Mouse (Mus musculus) spleen, adult 18-20 months (tissue): ENCODE measurements around the gene Tbc1d22a.

ENCODE experiments used
- DNase-seq, 2 experiments: peaks; one replicate each; pipeline ENCODE4 v3.0.0; 2022; ENCODE audit warnings: mixed read lengths in 2 of 2

Gene Tbc1d22a

DNA sequence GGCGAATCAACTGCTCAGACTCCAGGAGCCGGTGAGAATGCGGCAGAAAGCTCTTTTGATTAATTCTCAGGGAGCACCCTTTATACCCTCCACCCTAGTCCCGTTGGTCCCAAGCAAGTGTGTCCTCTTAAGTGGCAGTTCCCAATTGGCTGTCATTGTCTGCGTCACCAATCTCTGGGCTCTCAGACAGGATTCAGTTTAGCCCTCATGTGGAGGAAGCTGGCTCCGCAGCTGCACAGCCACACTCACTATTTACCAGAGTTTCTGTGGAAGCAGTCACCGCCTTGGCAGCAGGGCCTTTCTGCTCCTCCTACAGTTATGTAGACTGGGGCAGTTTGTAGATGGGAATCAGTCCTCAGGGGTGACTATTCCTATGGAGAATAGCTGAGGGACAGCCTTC, 256.9 kb downstream of the Tbc1d22a start:
- DNase-seq, result no peak

DNA sequence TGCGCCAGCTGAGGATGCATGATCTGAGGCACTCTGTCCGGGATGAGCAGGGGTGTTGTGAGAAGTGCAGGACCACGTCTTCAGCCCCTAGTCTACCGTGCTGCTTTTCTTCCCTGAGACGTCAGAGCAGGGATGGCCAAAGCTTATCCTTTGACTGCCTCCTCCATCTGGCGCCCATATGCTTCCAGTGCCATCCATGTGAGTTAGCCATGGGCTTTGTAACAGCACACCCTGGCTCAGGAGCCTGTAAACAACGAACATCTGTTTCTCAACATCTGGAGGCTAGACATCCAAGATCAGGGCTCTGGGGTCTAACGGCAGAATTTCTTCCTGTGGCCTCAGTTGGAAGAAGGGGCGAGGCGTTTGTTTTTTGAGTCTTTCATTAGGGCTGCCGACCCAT, 259.2 kb downstream of the Tbc1d22a start:
- DNase-seq, result no peak

DNA sequence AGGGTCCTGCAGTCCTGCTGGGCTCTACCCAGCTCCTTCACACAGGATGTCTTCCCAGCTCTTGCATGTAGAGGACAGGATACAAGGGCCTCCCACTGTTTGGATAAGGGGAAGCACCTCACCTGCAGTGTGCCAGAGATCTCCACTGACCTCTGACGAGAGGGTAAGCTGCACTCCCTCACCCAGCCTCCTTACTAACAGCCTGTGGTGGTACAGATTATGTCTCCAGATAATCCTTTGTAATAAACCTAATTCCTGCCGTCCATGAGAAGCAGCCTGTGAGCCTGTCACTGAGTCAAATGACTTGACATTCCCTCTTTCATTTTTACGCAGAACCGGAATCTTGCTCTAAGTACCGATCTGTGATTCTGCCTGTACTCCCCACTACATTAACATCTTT, 260.7 kb downstream of the Tbc1d22a start:
- DNase-seq, result no peak

DNA sequence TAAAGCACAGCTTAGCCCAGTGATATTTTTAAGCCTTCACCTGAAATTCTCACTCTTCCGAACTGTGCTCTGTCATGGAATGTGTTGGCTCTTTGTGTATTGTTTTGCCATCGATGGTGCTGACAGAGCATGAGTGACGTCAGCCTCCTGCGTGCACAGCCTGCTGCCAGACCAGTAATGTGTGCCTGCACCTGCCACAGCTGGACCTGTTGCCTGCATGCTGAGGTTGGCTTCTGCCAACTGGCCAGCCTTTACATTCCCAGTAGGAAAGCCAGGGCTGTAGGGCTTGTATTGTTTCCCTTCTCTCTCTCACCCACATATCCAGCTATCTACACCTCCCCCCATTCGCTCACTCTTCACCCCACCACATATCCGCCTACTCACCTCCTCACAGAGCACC, 262.2 kb downstream of the Tbc1d22a start:
- no peak for DNase-seq

DNA sequence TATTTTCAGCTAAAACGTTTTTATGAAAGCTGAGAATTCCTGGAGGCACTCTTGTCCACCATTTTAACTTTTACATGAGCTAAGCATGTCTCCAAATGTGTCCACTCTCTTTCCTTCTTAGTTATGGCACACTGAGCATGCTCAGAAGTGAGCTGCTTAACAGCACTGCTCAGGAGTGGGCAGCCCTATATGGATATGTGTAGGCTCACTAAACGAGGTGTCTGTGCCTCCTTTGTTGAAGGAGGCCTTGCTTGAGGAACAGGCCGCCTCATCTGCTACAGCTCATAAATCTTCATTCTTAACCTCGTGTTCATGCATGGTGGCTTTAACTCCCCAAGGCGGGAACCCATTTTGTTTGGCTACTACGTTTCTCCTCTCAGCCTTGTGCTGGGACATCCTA, 262.8 kb downstream of the Tbc1d22a start:
- no peak for DNase-seq

DNA sequence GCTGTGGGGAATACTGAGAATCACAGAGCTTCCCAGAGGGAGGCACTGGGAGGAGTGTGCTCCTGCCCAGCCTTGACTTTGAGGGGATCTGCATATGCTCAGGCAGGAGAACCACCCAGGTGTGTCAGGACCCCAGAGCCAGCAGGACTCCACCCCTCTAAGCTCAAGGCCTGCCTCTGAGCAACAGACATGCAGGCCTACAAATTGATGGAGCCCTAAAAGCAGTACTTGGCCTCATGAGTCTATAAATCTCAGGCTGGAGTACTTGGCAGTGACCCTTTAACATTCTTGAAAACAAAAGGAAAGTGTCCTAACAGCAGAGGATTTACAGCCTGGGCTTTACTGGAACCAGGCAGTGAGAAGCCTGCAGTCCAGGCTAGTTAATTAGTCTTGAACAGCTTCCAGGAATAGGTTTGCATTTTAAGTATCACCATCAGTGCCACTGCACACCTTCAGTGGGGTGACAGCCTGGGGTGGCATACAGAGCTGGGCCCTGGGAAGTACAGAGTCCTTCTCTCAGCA, 263.3 kb downstream of the Tbc1d22a start:
- no peak for DNase-seq

DNA sequence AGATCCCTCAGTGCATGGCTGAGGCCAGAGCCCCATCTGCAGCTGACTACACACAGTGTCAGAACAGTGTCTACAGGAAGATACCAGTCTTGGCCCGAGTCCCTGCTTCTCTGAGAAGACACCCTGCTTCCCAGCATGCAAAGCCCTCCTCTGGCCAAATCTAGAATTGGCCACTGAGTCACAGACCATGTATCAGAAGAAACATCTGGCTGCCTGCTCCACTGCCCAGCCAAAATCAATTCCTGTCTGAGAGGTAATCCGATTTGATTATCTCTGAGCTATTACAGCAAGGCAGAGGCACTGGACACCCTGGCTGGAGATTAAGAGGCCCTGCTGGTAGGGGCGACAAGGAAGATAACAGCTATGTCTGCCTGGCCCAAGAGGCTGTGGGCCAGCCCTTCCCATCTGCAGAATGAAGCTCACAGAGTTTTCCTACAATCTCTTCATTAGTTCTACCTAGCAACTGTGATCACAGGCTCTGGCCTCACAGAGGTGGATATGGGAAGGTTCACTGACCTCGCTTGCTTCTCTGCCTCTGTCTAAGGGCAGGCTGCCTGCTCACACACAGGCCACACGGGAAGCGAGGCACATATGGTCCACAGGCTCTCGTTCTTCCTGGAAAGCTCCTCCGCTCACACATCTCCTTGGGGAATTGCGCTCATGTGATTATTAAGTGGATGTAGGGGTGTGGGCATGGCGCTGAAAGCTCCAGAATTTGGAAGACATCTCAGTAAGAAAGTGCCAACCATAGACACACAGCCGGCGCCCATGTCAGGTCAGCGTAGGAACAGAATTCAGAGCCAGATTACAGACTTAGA, 264.6 kb downstream of the Tbc1d22a start:
- no peak for DNase-seq

DNA sequence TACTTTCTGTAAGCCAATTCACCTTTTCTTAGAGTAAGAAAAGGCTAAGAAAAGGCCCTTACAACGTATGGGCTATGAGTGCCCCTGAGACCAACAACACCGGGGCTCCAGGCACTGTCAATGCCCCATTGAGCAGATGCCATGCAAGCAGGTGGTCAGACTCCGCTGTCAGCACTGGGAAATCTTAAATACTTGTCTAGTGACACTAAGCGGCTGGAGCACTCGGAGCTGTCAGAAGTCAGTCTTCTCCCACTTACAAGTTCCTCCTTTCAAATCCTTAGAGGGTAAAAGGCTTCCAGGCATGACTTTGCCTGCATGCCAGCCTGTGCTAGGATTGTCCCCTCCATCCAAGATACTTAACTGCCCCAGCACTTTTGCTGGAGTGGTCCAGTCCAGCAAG, 268.1 kb downstream of the Tbc1d22a start:
- no peak for DNase-seq

DNA sequence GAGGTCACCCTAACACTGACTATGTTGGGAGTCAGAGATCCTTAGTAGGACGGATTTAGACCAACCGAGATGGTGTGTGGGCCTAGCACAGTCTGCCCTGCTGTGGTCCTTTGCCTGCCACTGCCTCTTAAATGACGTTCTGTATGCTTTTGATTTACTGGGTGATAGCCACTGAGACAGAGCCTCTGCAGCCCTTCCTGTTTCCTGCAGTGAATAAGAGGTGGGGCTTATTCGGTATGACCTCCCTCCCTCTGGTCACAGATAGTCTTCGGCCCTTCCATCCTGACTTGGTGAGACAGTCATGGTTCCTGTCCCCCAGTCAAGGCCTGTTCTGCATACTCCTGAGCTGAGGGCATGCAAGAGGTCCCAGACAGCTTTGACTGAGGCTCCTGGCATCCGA, 271.6 kb downstream of the Tbc1d22a start:
- DNase-seq, result no peak

DNA sequence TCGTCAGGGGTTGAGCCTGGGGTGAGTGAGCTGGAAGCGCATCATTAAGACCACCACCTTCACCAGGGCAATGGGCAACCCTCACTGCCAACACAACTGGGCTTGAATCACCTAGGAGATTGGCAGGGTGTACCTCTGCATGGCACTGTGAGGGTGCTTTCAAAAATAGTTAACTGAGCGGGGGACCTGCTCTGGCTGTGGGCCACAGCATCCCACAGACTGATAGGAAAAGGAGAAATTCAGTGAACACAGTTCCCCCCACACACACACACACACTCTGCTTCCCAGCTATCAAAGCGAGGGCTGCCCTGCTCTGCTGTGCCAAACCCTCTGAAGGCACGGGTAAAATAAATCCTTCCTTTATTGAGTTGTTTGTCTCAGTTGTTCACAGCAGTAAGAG, 273.1 kb downstream of the Tbc1d22a start:
- DNase-seq, result no peak

DNA sequence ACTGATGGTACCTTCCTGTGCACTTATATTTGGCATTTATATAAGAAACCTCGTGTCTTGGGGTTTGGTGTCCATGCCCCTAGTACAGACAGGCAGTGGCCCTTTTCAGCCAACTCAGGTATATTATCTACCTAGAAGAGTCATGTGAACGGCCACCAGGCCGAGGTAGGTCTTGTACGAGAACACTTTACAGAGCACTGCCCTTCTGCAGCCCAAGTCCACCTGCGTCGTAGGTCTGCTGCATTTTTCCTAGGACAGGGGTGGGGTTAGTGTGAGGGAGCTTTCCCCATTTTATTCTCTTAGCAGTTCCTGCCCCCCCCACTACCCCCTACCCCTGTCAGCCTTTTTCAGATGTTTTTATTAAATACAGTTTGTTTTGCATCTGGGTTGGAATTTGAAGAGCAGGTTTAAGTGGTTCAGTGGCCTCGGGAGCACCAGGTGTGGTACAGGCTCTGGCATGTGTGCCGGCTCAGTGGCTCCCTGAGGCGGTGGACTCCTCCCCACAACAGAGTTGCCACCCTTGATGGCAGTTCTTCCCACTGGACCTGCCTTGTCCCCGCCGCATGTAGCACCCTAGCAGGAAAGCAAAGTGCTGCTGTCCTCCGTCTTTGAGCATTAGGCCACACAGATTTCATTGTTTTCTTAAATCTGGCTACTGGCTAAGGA, 277.3 kb downstream of the Tbc1d22a start:
- DNase-seq, result no peak

DNA sequence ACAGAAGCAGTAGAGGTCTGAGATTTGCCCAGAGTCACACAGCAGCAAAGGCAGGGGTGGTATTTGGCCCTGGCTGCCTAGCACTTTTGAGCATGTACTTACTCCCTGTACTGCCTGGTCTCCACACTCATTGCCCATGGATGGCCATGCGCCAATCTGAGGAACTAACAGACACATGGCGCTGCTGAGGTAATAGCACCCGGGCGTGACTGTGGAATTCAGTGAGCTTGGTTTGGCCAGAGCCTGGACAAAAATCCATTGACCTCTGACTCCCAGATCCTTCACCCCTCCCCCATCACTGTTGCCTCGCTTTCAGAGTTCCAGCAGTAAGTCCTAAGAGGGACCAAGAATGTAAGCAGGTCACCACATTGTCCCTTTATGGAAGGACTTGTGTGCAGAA, 278.4 kb downstream of the Tbc1d22a start:
- no peak for DNase-seq

DNA sequence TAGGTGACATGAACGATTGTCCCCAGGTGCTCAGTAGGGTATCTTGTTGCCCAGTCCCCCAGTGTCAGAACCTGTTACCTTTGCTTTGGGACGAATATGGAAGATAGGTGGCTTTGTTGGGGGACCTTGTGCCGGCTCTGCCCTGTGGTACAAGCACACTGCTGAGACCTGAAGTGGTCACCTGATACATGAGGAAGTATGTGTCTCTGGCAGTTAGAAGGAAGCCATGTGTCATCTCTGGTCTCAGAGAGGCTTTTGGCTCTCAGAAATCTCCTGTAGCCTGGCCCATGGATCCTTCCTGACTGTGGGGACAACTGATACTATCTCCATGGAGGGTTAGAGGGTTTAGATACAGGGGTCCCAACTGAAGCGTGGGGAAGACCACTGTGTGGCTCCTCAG, 281.9 kb downstream of the Tbc1d22a start:
- no peak for DNase-seq

DNA sequence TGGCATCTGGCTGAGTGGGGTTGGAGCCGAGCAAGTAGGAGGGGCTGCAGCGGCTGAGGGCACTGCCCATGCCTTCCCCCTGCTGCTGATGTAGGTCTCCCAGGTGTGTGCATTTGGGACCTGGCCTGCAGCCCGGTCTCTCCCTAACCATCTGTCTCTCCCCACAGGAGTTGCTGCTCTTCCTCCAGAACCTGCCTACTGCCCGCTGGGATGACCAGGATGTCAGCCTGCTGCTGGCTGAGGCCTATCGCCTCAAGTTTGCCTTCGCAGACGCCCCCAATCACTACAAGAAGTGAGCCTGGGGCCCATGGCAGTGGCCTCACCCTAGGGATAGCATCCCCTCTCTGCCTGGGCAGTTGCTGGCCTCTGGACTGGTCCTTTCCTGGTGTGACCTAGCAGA, 282.4 kb downstream of the Tbc1d22a start:
- no peak for DNase-seq

DNA sequence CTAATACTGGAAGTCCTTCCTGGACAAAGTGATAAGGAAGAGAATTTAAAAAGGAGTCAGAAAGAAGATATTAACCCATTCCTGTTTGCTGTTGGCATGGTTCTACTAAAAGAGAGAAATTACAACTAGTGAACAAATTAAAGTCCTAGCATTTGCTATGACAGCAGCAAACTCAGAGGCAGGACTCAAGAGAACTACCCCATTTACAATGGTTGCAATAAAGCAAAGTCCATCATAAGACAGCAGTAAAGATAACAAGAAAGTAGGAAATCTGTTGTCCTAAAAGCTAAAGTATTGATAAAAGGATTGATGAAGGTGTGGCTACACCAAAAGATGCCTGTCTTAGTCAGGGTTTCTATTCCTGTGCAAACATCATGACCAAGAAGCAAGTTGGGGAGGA, 286.3 kb downstream of the Tbc1d22a start:
- DNase-seq, result no peak

DNA sequence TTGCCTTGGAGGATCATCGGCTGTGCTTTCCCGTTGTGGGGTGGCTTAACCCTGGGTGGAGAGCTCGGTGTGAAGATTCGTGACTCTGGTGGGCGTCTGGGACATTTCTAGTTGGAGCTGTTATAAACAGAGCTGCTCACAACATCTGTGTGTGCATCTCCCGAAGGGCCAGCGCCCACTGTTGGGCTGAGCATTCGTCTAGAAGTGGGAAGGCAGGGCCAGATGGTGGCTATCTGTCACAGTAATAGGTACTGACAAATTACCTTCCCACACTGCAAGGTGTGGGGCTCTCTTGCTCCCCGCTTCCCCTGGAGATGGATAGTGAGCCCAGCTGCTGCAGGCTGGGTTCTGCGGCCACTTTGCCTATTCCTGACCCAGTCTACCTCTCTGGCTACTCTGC, 289.2 kb downstream of the Tbc1d22a start:
- DNase-seq, result no peak

DNA sequence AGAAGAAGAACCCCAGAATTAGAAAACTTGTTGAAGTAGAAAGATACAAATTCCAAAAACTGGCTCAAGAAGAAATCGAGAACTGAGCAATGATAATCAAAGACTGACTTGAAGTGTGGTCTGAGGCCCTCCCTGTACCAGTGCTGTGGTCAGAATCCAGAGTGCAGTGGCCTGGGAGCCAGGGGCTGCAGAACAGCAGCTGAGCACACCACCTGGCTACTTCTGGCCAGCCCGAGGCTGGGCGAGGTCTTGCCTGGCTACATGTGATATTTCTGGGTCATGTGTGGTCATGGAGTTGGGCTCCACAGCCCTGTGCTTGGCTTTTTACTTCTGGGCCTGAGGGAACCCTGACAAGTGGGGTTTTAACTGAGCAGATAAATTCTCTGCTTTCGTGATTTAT, 292.4 kb downstream of the Tbc1d22a start:
- DNase-seq, result no peak

DNA sequence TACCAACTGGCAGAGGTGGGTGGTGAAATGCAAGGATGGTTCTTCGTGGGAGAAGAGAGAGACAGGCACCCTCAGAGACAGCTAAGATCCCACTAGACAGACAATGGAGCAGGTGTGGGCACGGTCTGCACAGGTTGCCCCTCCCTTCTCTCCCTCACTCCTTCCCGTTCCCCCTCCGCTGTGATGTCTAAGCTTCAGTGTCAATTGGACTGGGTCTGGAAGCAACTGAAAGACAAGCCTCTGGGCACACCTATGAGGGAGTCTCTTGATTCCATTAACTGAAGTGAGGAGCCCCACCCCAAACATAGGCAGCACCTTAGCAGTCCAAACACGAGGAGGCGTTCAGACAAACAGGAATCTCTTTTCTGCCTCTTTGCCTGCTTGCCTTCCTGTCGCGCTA, 293.3 kb downstream of the Tbc1d22a start:
- DNase-seq, result no peak

DNA sequence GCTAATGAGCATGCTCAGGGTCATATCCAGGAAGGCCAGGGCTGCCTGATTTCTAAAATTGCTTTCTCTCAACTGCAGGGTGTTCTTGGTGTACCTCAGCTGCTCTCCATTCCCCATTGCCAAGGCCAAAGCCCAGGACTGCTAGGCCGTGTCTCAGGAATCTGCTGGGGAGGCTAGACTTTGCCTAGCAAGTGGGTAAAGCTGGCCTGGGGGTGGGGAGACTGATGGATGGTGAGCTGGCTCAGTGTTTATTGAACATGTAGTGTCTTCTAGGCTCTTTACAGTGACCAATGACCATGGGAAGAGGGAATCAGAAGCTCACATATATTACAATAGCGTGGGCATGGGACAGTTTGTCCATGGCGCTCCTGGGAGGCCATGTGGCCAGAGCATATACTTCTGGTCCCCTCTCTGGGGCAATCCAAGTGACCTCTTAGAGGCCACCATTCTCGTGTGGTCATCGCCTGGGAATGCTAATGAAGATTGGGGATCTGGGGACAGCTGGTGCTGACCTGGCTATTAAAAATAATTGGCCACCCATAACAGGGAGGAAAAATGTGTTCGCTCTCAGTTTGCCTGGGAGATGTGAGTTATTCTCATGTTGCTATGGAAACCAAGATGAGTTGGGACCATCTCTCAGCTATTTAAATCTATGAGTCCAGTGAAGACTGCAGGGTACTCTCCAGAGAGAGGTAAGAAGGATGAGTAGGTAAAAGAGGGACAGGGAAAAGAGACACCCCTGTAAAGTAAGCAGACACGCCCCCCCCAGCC, 294.3 kb downstream of the Tbc1d22a start:
- DNase-seq, result no peak

DNA sequence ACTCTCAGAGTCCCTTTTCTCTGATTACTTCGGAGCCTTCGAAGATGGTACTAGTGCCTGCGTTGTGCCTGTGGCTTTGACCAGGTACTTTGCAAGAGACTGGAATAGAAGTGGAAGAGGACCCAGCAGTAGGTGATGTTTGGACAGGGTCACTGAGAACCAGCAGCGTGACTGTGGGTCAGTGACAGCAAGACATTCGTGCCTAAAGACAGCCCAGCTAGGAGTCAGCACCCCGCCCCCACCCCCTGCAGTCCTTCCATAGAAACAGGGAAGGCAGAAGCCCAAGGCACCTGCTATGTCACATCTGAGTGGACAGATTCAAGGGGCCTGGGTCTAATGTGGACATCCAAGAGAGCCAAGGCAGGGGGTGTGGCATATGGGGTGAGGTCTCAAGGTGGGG, 295.3 kb downstream of the Tbc1d22a start:
- no peak for DNase-seq

DNA sequence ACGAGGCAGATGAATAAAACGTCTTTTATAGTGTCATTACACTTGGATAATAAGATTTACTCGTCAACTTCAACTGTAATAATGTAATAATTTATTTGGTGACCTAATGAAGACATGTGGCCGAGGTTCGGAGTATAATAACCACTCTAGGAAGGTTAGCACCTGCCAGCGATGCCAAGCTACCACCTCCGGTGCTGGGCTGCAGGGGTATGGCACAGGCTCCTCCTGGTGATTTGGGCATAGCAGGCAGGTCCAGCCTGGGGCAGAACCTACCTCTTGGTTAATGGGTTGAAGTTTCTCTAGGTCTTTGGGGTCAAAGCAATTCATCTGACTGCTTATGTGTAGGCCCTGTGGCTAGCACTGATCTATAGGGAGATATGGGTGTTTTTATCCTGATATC, 296.9 kb downstream of the Tbc1d22a start:
- DNase-seq, result no peak

DNA sequence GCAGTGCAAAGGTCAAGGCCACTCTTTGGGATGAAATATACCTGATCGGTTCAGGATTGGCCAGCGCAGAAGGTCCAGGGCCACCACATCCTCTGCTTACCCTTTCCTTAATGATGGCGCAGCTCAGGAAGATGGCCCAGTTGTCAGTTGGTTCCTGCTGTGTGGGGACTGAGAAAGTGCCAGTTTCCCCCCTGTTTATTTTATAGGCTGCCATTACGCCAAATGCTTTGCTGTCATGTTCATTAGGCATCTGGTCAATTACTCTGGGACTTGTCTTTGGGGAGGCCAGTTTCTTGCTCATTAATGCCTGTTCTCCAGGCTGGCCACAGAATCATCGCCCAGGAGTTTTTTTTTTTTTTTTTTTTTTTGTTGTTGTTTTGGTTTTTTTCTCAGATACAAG, 299.1 kb downstream of the Tbc1d22a start:
- no peak for DNase-seq

DNA sequence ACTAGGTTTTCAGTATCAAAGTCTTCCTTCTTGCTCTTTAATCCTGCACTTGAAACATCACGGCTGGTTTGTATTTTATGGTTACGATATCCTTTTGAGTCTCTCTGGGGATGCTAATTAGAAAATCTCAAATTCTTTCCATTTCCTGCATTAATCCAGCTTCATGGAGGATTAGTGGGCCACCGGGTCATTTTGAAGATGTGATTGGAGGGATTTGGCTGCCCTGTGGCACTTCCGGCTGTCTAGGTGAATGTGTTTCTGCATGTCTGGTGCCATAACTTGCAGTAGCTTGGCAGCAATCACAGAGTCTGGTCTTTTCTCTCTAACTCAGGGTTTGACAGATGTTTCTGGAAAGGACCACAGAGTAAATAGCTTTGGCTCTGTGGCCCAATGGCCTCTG, 305.9 kb downstream of the Tbc1d22a start:
- DNase-seq, result no peak

DNA sequence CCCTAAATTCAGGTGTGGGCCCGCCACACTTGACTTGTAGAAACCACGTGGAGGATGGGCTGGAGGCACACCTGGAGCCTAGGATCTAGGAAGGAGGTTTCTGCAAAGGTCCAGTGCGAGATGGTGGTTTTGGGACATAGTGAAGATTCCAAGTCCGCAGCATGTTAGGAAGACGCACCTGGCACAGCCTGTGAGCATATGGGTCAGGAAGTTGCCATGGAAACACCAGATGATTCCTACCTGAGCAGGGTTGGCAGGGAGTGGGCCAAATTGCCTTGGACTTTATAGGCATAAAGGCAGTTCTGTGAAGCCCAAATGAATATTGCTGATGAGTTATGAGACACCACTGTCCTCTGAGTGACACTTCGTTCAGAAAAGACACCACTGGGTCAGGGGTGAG, 321.1 kb downstream of the Tbc1d22a start:
- no peak for DNase-seq
